Mouse (Mus musculus) MEL-GATA-1-ER (cell line): ENCODE measurements around the gene Olfr430.
A peak's percentile ranks its signal among the peaks of the same experiment; 100 is the strongest.
"Not testable (repeated sequence)": the region's sequence is repeated elsewhere in the genome, so short reads cannot be mapped to it uniquely, and the experiment has no call there.

Experiments
- DNase-seq: peaks from one replicate; pipeline ENCODE4 v3.0.0-alpha.2; 2012; ENCODE audit warnings: low read depth; ENCODE audit errors: extremely low read depth

Olfr430 gene

DNA sequence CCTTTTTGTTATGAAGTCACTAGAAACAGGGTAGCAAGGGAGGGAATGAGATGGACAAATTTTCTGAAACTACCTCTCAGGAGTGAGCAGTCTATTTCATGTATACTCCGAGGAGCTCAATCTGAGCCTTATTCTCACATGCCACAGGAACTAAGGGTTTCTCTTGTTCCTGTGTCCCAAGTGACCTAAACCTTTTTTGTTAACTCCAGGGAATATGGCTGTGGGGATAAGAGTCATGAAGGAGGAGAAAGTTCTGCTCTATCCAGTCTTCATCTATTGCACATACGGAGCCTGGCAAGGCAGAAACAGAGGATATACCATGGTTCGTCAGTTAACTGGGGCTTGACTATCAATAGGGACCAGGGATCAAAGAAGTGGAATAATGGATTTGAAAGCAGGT lies at the start of gene Olfr430:
Gene Olfr430, plus strand, starts transcription at position 301 of the 400 bp plus-strand sequence.
- DNase-seq: no peak

DNA sequence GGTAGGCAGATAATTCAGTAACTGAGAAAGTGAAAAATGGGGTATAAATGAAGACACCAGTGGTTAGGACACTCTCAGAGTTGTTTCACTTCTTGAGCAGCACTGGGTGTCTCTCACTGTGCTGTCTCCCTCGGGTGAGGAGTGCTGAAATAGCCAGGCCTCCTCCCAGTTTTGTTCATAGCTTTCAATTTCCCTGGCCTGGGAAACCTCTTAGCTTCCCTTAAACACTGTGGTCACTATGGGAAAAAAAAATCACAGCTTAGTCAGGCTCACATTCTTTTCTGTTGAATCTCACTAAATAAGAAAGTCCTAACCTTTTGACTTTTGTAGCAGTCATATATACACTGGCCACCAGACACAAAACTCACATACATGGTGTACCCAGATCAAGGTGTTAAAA lies 34.7 kb upstream of the Olfr430 start, which contains the start of gene Ifi205:
Gene Ifi205, minus strand, starts transcription at position 113 of the 400 bp plus-strand sequence.
- no peak for DNase-seq

DNA sequence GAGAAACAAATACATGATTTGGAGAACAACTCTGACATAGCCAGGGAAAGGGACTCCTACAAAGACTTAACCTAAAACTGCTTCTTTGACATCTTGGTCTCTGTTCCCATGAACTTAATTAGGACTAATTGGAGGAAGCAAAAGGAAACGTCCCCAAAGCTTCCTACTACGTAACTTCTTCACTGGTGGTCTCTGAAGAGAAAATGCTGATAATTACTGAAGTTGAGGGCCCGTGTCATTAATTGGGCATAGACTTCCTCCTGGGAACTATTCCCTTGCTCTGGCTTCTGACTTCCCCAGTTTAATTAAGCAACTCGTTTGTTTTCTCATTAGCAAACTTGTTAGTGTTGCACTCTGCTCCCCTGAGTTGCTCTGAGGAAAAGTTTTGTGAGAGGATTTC lies 30.6 kb upstream of the Olfr430 start:
- no peak for DNase-seq

DNA sequence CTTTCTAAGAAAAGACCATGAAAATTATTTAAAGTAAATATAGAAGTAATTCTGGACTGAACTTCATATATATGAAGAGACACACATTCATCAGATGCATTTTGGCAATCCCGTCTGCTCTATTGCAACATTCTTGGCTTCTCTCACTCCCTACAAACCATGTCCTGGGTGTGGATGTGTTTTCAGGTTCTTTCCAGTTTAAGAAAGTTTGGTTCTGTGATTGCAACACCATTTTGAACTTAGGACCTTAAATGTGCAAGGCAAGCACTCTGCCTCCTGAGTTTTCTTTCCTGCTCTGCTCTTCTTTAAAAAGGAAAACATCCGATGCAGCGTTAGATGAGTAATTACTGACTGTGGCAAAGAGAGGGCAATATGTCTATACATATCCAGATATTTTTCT lies 27.9 kb upstream of the Olfr430 start:
- no peak for DNase-seq

DNA sequence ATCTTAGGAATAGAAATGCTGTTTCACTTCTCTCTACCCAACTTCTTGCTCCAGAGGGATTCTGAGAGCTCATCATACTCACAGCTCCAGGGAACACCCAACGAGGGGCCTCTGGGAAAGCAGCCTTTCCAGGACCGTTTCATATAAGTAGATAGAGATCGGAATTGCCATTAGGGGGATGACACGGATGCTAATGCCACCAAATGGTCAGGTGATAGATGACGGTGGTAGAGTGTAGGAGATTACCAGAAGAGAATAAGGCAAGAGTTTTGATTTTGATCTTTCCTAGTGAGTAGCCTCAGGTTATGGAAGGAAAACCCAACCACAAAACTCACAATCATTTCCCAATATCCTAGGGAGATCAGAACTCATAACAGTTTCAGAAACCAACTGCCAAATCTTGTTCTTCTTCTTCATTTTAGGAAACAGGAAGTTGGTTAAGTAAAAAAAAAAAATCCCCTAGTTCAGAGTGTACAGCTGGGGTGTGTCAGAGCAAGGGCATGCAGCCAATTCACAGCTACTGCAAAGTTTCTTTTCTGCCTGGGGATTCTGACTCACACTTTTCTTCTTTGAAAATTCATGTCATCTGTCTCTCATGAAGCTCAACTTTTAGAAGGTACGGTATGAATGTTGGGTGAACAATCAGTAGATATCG lies 25.8 kb upstream of the Olfr430 start, which contains the start of gene Olfr433:
Gene Olfr433, plus strand, starts transcription at position 183 of the 655 bp plus-strand sequence.
- DNase-seq: peak; percentile 29

DNA sequence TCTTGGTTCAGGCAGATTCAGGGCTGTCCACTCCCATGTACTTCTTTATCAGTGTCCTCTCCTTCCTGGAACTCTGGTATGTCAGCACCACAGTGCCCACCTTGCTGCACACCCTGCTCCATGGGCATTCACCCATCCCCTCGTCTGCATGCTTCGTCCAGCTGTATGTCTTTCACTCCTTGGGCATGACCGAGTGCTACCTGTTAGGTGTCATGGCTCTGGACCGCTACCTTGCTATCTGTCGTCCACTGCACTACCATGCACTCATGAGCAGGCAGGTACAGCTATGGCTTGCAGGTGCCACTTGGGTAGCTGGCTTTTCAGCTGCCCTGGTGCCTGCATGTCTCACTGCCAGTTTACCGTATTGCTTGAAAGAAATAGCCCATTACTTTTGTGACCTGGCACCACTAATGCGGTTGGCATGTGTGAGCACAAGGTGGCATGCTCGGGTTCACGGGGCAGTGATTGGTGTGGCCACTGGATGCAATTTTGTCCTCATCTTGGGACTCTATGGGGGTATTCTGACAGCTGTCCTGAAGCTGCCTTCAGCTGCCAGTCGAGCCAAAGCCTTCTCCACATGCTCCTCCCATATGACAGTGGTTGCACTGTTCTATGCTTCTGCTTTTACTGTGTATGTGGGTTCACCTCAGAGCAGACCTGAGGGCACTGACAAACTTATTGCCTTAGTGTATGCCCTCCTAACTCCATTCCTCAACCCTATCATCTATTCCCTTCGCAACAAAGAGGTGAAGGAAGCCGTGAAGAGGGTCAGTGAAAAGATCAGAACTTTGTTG lies 24.1 kb upstream of the Olfr430 start:
- DNase-seq: not testable (repeated sequence)

DNA sequence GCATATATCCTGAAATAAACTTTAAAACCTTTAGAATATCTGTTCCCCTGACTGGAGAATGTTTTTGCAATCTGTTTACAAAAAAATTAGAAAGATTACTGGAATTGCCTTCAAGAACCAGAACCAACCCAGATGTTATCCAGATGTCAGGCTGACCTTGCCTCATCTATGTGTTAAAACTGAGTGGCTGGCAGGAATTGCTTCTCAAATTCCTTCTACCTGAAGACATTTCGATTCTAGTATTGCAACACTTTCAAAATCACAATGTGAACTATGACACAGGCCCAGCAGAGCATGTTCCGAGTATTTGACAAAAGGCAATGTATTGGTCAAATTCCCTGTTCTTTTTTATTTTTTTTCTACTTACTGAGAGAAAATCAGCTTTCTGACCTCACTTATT lies 22.0 kb upstream of the Olfr430 start:
- DNase-seq: no peak

DNA sequence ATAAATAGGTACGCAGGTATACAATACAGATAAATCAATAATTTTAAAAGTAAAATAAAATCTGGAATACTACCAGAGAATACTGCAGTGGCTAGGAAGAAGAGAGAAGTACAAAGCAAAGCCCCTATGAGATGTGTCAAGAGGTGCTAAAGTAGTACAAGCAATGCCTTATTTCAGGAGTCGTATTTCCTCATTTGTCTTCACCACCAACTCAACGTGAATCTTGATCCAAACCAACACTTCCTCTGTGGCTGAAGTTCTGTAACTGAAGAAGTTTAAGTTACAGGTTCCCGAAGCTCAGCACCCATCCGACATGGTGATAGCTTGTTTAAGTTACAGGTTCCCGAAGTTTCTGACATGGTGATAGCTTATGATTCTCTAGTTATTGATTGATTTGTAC lies 18.2 kb upstream of the Olfr430 start:
- DNase-seq: not testable (repeated sequence)

DNA sequence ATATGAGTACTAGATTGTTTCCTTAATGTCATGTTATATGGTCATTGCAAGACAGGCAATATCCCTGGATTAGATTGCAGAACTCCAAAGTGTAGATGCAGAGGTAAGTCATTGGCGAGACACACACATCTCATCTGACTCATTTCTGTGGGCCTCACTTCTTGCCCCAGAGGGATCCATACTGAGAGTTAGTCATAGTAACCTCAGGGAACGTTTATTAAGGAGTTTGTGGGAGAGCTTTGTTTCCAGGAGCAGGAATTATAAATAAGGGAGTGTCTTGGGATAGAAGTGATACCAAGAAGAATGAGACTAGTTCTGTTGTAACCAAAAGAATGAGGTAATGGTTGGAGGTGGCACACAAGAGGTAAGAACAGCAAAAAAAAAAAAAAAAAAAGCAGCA lies 17.5 kb upstream of the Olfr430 start, which contains the start of gene Olfr432:
Gene Olfr432, plus strand, starts transcription at position 313 of the 400 bp plus-strand sequence.
- no peak for DNase-seq

DNA sequence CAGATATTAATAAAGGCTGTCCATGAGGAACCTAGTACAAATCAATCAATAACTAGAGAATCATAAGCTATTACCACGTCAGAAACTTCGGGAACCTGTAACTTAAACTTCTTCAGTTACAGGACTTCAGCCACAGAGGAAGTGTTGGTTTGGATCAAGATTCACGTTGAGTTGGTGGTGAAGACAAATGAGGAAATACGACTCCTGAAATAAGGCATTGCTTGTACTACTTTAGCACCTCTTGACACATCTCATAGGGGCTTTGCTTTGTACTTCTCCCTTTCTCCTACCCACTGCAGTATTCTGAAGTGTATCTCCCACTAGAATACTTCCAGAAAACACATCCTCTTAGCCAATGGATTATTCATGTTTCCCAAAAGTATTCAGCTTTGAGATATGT lies 17.0 kb upstream of the Olfr430 start:
- not testable (repeated sequence) for DNase-seq

DNA sequence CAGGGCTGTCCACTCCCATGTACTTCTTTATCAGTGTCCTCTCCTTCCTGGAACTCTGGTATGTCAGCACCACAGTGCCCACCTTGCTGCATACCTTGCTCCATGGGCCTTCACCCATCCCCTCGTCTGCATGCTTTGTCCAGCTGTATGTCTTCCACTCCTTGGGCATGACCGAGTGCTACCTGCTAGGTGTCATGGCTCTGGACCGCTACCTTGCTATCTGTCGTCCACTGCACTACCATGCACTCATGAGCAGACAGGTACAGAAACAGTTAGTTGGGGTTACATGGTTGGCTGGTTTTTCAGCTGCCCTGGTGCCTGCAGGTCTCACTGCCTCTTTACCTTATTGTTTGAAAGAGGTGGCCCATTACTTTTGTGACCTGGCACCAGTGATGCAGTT lies 15.9 kb upstream of the Olfr430 start:
- DNase-seq: no peak

DNA sequence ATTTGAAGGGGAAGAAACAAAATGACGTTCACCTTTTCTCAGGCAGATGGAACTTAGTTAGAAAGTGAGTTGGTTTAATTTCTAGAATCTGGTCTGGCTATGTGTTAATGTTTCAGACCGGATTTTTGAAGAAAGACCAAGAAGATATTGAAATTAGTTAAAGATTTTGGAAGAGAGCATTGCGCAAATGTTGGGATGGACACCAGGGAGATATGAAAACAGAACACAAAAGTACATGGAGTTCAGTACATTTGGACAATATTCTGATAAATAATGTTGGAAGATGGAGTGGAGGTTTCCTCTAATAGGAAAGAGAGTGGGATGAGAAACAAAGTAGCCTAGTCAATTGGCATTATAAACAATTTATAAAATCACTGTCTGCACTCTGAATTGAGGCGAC lies 14.9 kb upstream of the Olfr430 start:
- DNase-seq: no peak

DNA sequence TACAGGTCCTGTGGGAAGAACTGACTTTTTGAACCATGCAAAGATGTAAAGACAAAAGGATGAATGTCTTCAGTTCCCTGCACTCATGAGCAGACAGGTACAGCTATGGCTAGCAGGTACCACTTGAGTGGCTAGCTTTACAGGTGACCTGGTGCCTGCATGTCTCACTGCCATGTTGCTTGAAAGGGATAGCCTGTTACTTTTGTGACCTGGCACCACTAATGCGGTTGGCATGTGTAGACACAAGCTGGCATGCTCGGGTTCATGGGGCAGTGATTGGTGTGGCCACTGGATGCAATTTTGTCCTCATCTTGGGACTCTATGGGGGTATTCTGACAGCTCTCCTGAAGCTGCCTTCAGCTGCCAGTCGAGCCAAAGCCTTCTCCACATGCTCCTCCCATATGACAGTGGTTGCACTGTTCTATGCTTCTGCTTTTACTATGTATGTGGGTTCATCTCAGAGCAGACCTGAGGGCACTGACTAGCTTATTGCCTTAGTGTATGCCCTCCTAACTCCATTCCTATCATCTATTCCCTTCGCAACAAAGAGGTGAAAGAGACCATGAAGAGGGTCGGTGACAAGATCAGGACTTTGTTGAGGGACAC lies 14.4 kb upstream of the Olfr430 start:
- no peak for DNase-seq

DNA sequence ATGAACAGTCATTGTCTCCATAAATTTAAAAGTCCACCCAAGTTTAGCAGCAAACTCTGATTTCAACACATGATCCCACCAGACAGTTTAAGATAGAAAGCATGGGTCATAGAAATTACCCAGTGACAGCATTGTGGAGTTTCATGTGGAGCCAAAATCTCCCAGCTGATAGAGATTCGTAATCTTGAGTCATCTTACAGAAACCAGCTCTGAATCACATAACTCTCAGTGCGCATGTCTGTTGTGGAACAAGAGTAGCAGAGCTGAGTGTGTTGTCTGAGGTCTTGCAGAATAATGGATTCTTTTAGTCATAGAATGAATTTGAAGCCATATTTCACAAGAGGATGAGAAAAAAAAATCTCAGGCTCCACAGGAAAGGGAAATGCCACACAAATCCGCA lies 13.4 kb upstream of the Olfr430 start:
- no peak for DNase-seq

DNA sequence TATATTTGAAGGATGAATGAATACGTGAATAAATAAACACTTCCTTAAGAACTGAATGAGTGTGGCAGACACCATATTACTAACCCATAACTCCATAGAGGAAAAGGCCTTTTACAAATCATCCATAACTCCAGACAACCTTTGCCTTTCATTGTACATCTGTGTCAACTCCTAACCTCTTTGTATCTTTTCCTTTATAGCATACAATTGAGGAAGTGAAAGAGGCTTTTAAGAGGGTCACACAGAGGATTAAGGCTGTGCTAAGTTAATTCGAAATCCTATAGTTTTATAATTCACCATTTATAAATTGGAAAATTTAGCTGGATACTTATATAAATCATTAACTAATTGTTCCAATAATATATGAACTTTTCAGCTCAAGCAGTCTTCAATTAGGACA lies 11.2 kb upstream of the Olfr430 start:
- DNase-seq: no peak

DNA sequence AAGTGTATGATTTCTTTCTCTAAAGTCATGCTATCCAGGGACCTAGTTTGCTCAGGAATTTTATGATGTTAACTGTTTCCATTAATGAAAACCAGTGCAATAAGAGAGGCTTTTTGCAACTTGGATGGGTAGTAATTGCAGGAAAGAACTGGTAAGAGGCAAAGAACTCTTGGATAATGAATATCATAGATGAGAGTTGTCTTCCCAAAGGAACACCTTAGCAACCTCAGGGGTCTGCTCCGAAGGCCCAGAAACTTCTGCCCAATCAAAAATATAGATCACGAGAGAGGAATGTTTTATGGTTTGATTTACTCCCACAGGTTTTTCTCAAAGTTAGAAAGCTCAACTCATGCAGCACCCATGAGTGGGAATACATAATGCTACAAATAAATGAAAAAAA lies 17.6 kb downstream of the Olfr430 start, which contains the start of gene Olfr429:
Gene Olfr429, plus strand, starts transcription at position 301 of the 400 bp plus-strand sequence.
- no peak for DNase-seq

DNA sequence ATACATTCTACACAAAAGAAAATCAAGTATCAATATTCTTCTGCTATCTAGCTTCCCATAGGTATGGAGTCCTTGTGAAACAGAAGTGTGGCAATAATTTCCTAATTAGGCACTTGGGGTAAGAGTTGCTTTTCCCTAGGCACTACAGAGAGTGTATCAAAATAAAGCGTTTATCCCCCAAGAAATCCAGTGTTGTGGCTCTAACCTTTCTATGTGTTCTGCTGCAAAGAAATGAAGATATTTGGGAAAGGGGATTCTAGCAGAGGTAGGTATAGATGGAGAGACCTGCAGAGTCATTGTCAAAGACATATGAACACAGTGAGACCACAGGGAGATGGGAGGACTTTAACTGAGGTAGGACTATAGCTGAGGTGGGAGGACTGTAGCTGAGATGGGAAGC lies 30.2 kb downstream of the Olfr430 start, which contains the start of gene Olfr427:
Gene Olfr427, plus strand, starts transcription at position 301 of the 400 bp plus-strand sequence.
- DNase-seq: no peak

DNA sequence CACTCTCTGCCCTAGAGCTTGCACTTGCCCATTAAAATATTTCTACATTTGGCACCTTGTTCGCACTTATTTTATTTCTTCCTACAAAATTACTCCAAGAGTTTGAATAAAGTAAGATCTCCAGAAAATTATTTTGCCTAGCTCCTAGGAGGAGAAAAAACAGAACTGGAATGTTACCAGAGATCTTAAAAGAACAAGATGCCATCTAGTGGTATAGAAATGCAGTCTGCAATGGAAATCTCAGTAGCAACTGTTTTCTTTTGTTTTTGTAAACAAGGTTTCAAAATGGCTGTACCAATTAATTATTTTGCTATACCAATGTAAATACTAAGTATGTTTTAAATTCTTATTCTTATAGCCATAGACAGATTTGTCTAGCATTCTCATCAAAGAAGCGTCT lies 37.3 kb downstream of the Olfr430 start:
- DNase-seq: peak; percentile 1

DNA sequence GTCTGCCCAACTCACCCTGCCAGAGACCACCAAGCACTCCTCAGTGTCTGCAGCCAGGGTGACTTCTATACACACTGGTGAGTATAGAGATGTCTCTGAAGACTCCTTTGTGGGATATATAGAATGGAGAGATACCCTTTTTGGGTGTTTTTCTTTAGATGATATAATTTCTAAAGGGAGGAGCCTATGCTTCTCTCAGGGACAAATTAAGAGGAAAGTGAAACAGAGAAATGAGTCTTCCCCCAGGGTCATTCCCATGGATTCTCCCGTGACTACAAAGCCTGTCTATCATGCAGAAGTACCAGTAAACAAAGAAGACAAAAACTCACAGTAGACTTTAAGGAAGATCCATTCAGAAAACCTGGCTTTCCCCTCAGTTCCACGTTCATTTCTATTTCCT lies 54.7 kb downstream of the Olfr430 start, which contains the start of gene Olfr231:
Gene Olfr231, minus strand, starts transcription at position 101 of the 400 bp plus-strand sequence.
- no peak for DNase-seq
